Mouse (Mus musculus) heart, embryonic 11.5 days (tissue): ENCODE measurements around the gene Pum1. TPM values are rescaled to one million over a fixed set of nuclear protein-coding genes. Genes with fewer than 3 reads are reported as not detected.

ENCODE experiments used
- ATAC-seq: fragments of 200-750 bp; cut with Nextera tagmentation; replicated peaks from 2 replicates; pipeline ENCODE4 v1.8.0; 2017; ENCODE audit warnings: moderate library complexity; ENCODE audit not compliant: insufficient number of reproducible peaks, low FRiP score, low TSS enrichment
- H3K27ac ChIP-seq: fragments of 300-500 bp; sonication (generic); 2 replicates; pipeline ENCODE4 v1.5.1; 2014; ENCODE audit warnings: mild to moderate bottlenecking, low read depth, low read length
- H3K27me3 ChIP-seq: fragments of 300-500 bp; sonication (generic); 2 replicates; pipeline ENCODE4 v1.6.1; 2014; ENCODE audit warnings: mild to moderate bottlenecking, low read length, mixed read lengths; ENCODE audit not compliant: control insufficient read depth, insufficient read depth
- H3K36me3 ChIP-seq: fragments of 300-500 bp; sonication (generic); 2 replicates; pipeline ENCODE4 v1.6.1; 2014; ENCODE audit warnings: mild to moderate bottlenecking, low read length, moderate library complexity, mixed read lengths; ENCODE audit not compliant: control insufficient read depth, insufficient read depth
- H3K4me1 ChIP-seq: fragments of 300-500 bp; sonication (generic); 2 replicates; pipeline ENCODE4 v1.6.1; 2014; ENCODE audit warnings: low read length; ENCODE audit not compliant: control insufficient read depth, insufficient read depth
- H3K4me2 ChIP-seq: fragments of 300-500 bp; sonication (generic); 2 replicates; pipeline ENCODE4 v1.6.1; 2014; ENCODE audit warnings: mild to moderate bottlenecking, moderate library complexity
- H3K4me3 ChIP-seq: fragments of 300-500 bp; sonication (generic); 2 replicates; pipeline ENCODE4 v1.5.1; 2014; ENCODE audit warnings: low read depth, low read length
- H3K9ac ChIP-seq: fragments of 300-500 bp; sonication (generic); 2 replicates; pipeline ENCODE4 v1.6.1; 2014; ENCODE audit warnings: mild to moderate bottlenecking, low read depth, low read length, moderate library complexity
- H3K9me3 ChIP-seq: fragments of 300-500 bp; sonication (generic); replicated peaks from 2 replicates; pipeline ENCODE4 v1.6.1; 2016; ENCODE audit warnings: low read length; ENCODE audit not compliant: control insufficient read depth
- WGBS: fragments of 180-500 bp; shearing (Covaris S2); extraction: QIAGEN DNeasy Blood & Tissue Kit; methylation state at CpG from one replicate; pipeline ENCODE4 v1.1.7; 2014; ENCODE audit not compliant: insufficient replicate concordance; 5-methylcytosine and 5-hydroxymethylcytosine counted together
- polyA plus RNA-seq: library from polyadenylated mRNA; unstranded; fragments of >200 nt; fragmentation: Nextera tagmentation; extraction: Ambion mirVana; gene quantifications from 2 replicates; pipeline ENCODE4 v1.2.1, GENCODE M21; 2014

Gene Pum1
- polyA plus RNA-seq, 1 experiment from 2014 or later = 68.3 TPM

DNA sequence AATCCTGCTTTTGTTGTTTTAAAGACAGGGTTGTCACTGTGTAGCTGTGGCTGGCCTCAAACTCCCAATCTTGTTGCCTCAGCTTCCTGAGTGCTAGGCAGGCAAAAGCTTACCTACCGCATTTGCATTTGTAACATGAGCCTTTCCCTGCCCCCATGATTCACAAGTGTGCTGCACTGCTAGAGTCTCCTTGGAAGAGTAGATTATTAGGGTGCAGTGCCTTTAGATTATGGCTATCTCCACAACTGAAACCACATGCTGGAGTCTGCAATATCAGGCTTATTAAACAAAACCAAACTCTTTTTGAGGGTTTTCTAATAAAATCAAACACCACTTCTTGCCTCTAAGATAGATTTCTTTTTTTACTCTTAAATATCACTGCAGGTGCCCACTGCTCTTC, 59.5 kb downstream of the Pum1 start:
- H3K9ac ChIP-seq = 0 out of 2 replicates have a peak overlapping the region, but pooled peaks have one; percentile 22
- H3K27me3 ChIP-seq = no peaks in the 10 kb centered on the region
- no peaks in the 10 kb centered on the region for H3K9me3 ChIP-seq
- ATAC-seq = no peak
- peaks cover 55% of the 10 kb centered on the region for H3K4me1 ChIP-seq
- 23% methylated on average over 1 of the region's 1 CpGs for WGBS
- no peak overlapping the region for H3K4me2 ChIP-seq
- peaks cover 14% of the 10 kb centered on the region; the same call in 1 of the 2 replicates for H3K36me3 ChIP-seq
- no peak overlapping the region for H3K4me3 ChIP-seq
- no peak overlapping the region for H3K27ac ChIP-seq

DNA sequence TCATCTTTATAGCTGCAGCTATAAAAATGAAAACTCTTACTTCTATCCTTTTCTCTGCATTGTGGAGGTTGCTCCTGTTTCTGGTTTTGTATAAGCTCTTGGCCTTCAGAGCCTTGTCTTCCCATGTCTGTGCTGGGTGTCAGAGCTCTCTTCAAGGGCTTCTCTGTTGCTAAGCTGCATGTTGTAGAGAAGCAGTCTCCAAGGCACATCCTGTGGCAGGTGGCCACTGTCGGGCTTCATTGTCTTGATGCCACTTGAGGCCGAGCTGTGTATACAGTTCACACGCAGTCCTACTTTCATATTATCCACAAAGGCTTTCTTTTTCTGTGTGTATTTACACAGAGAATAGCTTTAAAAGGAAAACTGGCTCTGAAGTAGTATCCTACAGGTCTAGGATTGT, 63.0 kb downstream of the Pum1 start:
- Histone ChIP-seq H3K36me3 (peaks cover 16% of the 10 kb centered on the region; the same call in 1 of the 2 replicates), H3K4me3 (no peak overlapping the region), H3K27me3 (no peaks in the 10 kb centered on the region), H3K27ac (0 out of 2 replicates have a peak overlapping the region, but pooled peaks have one; percentile 6), H3K9ac (no peak overlapping the region), H3K4me1 (peaks cover 27% of the 10 kb centered on the region), H3K9me3 (no peaks in the 10 kb centered on the region), H3K4me2 (no peak overlapping the region)
- no peak for ATAC-seq
- 72% methylated on average over 3 of the region's 3 CpGs for WGBS

DNA sequence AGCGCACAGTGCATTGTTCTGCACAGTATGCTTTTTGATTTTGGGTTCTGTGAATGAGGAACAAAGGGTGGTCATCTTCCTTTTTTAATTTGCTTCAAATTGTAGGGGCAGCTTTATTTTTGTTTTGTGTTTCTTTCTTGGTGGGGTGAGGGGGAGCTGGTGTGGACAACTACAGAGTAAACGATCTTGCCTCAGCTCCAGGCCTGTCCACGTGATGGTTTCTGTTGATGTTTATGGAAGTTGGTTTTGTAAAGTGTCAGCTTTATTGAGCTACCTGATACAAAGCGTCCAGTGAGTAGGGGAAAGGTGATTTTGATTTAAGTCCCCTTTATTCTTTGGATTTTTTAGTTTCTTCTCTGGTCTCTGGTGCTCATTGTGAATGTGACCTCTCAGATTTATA, 72.8 kb downstream of the Pum1 start:
- Histone ChIP-seq H3K9ac (no peak overlapping the region), H3K36me3 (peaks cover 5% of the 10 kb centered on the region; the same call in 1 of the 2 replicates), H3K4me3 (no peak overlapping the region), H3K4me1 (peaks cover 2% of the 10 kb centered on the region; the same call in 1 of the 2 replicates), H3K27me3 (no peaks in the 10 kb centered on the region), H3K9me3 (no peaks in the 10 kb centered on the region), H3K4me2 (no peak overlapping the region), H3K27ac (no peak overlapping the region)
- ATAC-seq = no peak
- 81% methylated on average over 4 of the region's 4 CpGs for WGBS

DNA sequence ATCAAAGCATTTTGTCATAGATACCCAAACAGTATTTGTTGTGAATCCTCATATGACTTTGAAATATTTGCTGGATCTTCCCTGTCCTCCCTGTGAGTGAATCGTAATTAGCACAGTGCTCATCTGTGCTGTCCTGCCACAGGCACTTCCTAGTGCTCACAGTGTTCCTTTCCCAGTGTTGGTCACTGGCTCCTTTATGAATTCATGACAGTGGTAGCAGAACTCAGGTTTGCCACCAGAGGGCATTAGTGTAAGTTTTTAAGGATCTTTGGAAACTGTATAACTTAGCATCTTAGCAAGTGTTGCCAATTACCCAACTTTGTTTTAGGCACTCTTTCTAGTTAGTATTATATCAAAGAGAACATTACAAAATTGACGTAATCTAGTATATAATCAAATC, 75.4 kb downstream of the Pum1 start:
- Histone ChIP-seq H3K4me2 (no peak overlapping the region), H3K4me1 (peaks cover 2% of the 10 kb centered on the region; the same call in 1 of the 2 replicates), H3K9me3 (no peaks in the 10 kb centered on the region), H3K27me3 (no peaks in the 10 kb centered on the region), H3K36me3 (peaks cover 13% of the 10 kb centered on the region), H3K27ac (no peak overlapping the region), H3K4me3 (no peak overlapping the region), H3K9ac (no peak overlapping the region)
- 71% methylated on average over 2 of the region's 2 CpGs for WGBS
- ATAC-seq = no peak

DNA sequence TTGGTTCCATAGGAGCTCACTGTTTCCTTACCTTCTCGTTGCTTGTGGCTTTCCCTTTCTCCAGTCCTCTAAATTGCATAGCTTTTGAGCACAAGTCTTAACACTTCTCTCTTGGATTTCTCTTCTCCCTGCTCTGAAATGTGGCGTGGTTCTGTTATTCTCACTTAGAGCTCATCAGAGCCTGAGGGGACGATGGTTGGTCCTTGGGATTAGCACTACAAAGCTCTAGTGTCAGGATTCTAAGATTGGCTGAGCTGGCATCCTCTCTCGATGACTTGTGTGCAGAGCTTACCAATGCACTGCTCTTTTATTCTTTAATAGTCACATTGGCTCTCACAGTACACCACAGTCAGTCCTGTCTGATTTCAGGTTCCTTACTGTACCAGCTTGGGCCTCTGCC, 80.9 kb downstream of the Pum1 start:
- no peaks in the 10 kb centered on the region for H3K9me3 ChIP-seq
- no peak overlapping the region for H3K27ac ChIP-seq
- H3K4me1 ChIP-seq = no peaks in the 10 kb centered on the region
- H3K4me2 ChIP-seq = no peak overlapping the region
- peaks cover 32% of the 10 kb centered on the region for H3K36me3 ChIP-seq
- no peaks in the 10 kb centered on the region for H3K27me3 ChIP-seq
- ATAC-seq = no peak
- 87% methylated on average over 4 of the region's 4 CpGs for WGBS
- no peak overlapping the region for H3K4me3 ChIP-seq
- no peak overlapping the region for H3K9ac ChIP-seq

DNA sequence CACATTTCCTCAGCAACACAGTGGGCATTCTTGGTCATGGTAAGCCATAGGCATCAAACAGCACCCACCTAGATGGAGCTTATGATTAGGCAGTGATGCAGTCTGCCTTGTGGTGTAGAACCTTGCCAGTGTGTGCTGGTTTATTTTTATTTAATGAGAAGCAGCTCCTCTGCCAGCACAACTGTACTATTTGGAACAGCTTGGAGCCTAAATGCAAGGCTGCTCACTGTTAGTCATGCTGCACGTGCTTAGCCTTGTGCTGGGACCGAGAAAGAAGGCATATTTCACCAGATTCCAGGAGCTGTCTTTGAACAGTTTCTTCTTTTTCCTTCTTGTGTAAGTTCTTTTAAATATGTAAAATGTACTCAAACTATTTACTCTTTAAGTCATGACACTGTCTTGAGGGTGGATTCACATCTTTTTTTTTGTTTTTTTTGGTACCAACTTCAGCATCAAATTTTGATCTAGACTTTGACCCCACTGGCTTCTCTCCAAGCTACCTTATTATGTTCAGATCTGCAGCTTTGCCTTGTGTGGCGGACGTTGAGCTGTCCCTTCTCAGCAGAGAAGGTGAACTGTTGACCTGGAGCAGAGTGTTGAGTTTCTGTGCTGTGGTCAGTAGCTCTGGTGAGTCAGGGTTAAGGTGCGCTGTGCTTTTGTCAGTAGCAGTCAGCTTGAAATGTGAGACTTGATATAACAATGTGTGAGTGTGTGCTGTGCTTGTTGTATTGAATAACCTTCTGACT, 82.6 kb downstream of the Pum1 start:
- Histone ChIP-seq H3K4me2 (no peak overlapping the region), H3K27ac (no peak overlapping the region), H3K36me3 (peaks cover 39% of the 10 kb centered on the region), H3K4me1 (no peaks in the 10 kb centered on the region; the same call in 1 of the 2 replicates), H3K9ac (no peak overlapping the region), H3K9me3 (no peaks in the 10 kb centered on the region), H3K27me3 (no peaks in the 10 kb centered on the region), H3K4me3 (no peak overlapping the region)
- no peak for ATAC-seq
- 85% methylated on average over 5 of the region's 5 CpGs for WGBS

DNA sequence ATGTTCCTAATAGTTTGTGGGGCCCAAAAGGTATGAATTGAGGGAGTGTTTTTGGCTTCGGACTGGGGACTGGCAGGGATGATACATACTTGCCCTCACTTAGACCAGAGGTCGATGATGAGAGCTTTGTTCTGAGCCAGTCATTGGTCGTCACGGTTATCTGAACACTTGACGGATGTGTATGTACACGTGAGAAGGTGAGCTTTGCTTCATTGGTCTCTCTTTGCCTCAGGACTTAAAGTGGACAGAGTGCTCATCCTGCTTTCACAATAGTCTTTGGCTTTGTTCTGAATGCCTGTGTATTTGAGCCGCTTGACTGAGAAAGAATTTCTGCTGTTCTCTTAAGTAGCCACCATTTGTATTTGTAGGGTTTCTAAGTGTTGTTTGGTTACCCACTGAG, 86.4 kb downstream of the Pum1 start:
- ATAC-seq = no peak
- H3K27me3 ChIP-seq = no peaks in the 10 kb centered on the region
- H3K4me3 ChIP-seq = no peak overlapping the region
- H3K9ac ChIP-seq = no peak overlapping the region
- H3K4me1 ChIP-seq = peaks cover 25% of the 10 kb centered on the region
- H3K9me3 ChIP-seq = no peaks in the 10 kb centered on the region
- 66% methylated on average over 7 of the region's 7 CpGs for WGBS
- peaks cover 37% of the 10 kb centered on the region for H3K36me3 ChIP-seq
- H3K27ac ChIP-seq = no peak overlapping the region
- no peak overlapping the region for H3K4me2 ChIP-seq

DNA sequence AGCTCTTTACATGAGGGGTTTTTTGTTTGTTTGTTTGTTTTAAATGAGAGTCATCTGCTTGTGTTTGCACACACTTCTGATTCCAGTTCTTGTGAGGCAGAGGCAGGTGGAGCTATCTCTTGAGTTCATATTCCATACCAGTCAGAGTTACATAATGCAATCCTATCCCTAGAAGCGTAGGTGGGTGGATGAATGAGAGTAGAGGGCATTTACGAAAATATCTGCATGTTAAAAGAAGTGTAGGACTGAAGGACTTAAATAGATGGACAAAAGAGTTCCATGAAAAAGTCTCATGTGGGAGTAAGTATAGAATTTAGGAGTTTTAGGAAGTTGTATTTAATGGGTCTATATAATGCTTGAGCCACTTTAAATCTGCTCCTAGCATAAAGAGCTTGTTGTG, 88.8 kb downstream of the Pum1 start:
- WGBS = 91% methylated on average over 2 of the region's 2 CpGs
- no peak for ATAC-seq

DNA sequence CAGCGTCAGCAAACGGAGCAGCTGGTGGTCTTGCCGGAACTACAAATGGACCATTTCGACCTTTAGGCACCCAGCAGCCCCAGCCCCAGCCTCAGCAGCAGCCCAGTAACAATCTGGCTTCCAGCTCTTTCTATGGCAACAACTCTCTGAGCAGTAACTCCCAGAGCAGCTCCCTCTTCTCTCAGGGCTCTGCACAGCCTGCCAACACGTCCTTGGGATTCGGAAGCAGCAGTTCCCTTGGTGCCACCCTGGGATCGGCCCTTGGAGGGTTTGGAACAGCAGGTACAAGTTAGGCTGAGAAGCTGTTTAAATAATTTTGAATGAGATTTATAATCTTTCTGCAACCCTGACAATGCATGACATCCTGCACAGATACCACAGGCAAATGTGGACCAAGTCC, 89.5 kb downstream of the Pum1 start:
- H3K36me3 ChIP-seq = peaks cover 32% of the 10 kb centered on the region
- H3K9ac ChIP-seq = no peak overlapping the region
- WGBS = 77% methylated on average over 7 of the region's 7 CpGs
- no peaks in the 10 kb centered on the region for H3K27me3 ChIP-seq
- no peak overlapping the region for H3K4me2 ChIP-seq
- ATAC-seq = no peak
- H3K4me3 ChIP-seq = no peak overlapping the region
- no peaks in the 10 kb centered on the region for H3K9me3 ChIP-seq
- H3K27ac ChIP-seq = peak overlapping the region; percentile 66
- peaks cover 31% of the 10 kb centered on the region for H3K4me1 ChIP-seq

More for the DNA sequence above, 88.8 kb downstream of the Pum1 start:
- Histone ChIP-seq H3K9me3 (no peaks in the 10 kb centered on the region), H3K4me3 (no peak overlapping the region), H3K27me3 (no peaks in the 10 kb centered on the region), H3K36me3 (peaks cover 38% of the 10 kb centered on the region), H3K4me1 (peaks cover 31% of the 10 kb centered on the region), H3K4me2 (no peak overlapping the region), H3K27ac (no peak overlapping the region), H3K9ac (no peak overlapping the region)
